Mouse (Mus musculus) embryonic fibroblast, embryonic 13.5 days (primary cell): ENCODE measurements at regions not wholly inside any gene's neighbourhood (a gene's known extent, or its start where the extent isn't known, plus 50 kb on each side); places are given as distances from the start of the nearest gene placed in this dataset.

ENCODE experiments used
- CTCF ChIP-seq: IDR thresholded peaks from 2 replicates; pipeline ENCODE4 v1.5.1; 2011; ENCODE audit warnings: mild to moderate bottlenecking, control low read depth, low read length, moderate library complexity, borderline replicate concordance; ENCODE audit not compliant: insufficient read depth
- POLR2A ChIP-seq: IDR thresholded peaks from 2 replicates; pipeline ENCODE4 v1.6.1; 2011; ENCODE audit warnings: low read depth, mild to moderate bottlenecking, control low read depth, low read length, moderate library complexity

- TF ChIP-seq CTCF (no peak), POLR2A (no peak)
Measured at GRCm38 (mm10) chr6:50859162-50859561, 204.9 kb upstream of the Npvf start.
